Mouse (Mus musculus) cerebral cortex, adult 2 months (tissue): ENCODE data around the gene Cdc16.

Experiments used
- WGBS: fragments of 180-500 bp; shearing (Covaris S2); methylation state at CpG from one replicate; pipeline ENCODE4 v1.1.7; 2018; 5-methylcytosine and 5-hydroxymethylcytosine counted together

The Cdc16 gene

GRCm38 (mm10) chr8:13756982-13757804 lies at the start of gene Cdc16:
Gene Cdc16 (plus strand): TSS chr8:13757676.
- 7% methylated on average over 40 of the region's 40 CpGs for WGBS

GRCm38 (mm10) chr8:13708514-13708913 lies 49.0 kb upstream of the Cdc16 start:
- 94% methylated on average over 5 of the region's 5 CpGs for WGBS

GRCm38 (mm10) chr8:13718980-13719379 lies 38.5 kb upstream of the Cdc16 start:
- 96% methylated on average over 8 of the region's 8 CpGs for WGBS

- WGBS: 64% methylated on average over 10 of the region's 10 CpGs
These were observed 29.9 kb upstream of the Cdc16 start for GRCm38 (mm10) chr8:13727469-13728094.

GRCm38 (mm10) chr8:13740323-13740770 lies 17.1 kb upstream of the Cdc16 start:
- WGBS: 18% methylated on average over 6 of the region's 6 CpGs

GRCm38 (mm10) chr8:13740817-13741613 lies 16.5 kb upstream of the Cdc16 start:
- 84% methylated on average over 7 of the region's 7 CpGs for WGBS

GRCm38 (mm10) chr8:13746212-13746611 lies 11.3 kb upstream of the Cdc16 start:
- 98% methylated on average over 5 of the region's 6 CpGs for WGBS

GRCm38 (mm10) chr8:13747626-13748025 lies 9.8 kb upstream of the Cdc16 start:
- 39% methylated on average over 3 of the region's 3 CpGs for WGBS

- WGBS: 26% methylated on average over 2 of the region's 2 CpGs
These were observed 3.8 kb upstream of the Cdc16 start for GRCm38 (mm10) chr8:13753680-13754079.

GRCm38 (mm10) chr8:13756480-13756879 lies 996 bp upstream of the Cdc16 start:
- WGBS: 53% methylated on average over 7 of the region's 7 CpGs

GRCm38 (mm10) chr8:13757805-13758727 lies 590 bp downstream of the Cdc16 start:
- under 1% methylated on average over 37 of the region's 38 CpGs for WGBS

GRCm38 (mm10) chr8:13769206-13769605 lies 11.7 kb downstream of the Cdc16 start:
- WGBS: 81% methylated on average over 11 of the region's 11 CpGs

- WGBS: 66% methylated on average over 3 of the region's 3 CpGs
These were observed 23.1 kb downstream of the Cdc16 start for GRCm38 (mm10) chr8:13780536-13780935.

GRCm38 (mm10) chr8:13785250-13785763 lies 27.8 kb downstream of the Cdc16 start, which contains the start of gene Upf3a:
Gene Upf3a (plus strand): TSS chr8:13785615.
- WGBS: 1% methylated on average over 47 of the region's 47 CpGs

GRCm38 (mm10) chr8:13785764-13786299 lies 28.4 kb downstream of the Cdc16 start:
- under 1% methylated on average over 44 of the region's 47 CpGs for WGBS

- WGBS: 96% methylated on average over 8 of the region's 8 CpGs
These were observed 32.1 kb downstream of the Cdc16 start for GRCm38 (mm10) chr8:13789606-13790005.

- WGBS: 82% methylated on average over 8 of the region's 8 CpGs
These were observed 35.7 kb downstream of the Cdc16 start for GRCm38 (mm10) chr8:13793097-13793745.

GRCm38 (mm10) chr8:13793746-13794101 lies 36.2 kb downstream of the Cdc16 start:
- 91% methylated on average over 11 of the region's 11 CpGs for WGBS

- 97% methylated on average over 5 of the region's 5 CpGs for WGBS
These were observed 40.2 kb downstream of the Cdc16 start for GRCm38 (mm10) chr8:13797676-13798075.

- 86% methylated on average over 5 of the region's 5 CpGs for WGBS
These were observed 42.1 kb downstream of the Cdc16 start for GRCm38 (mm10) chr8:13799566-13799965.
